Mouse (Mus musculus): Measurements from ENCODE around the gene Nup210. TPM values are rescaled to one million over a fixed set of nuclear protein-coding genes. Genes with fewer than 3 reads are reported as not detected.

Nup210 gene
- 1 to 10 TPM; 3.6 to 6.2 TPM for total RNA-seq (2021)
- long read RNA-seq, experiment 1, result 0 reads
- long read RNA-seq, experiment 2, result 0 reads

DNA sequence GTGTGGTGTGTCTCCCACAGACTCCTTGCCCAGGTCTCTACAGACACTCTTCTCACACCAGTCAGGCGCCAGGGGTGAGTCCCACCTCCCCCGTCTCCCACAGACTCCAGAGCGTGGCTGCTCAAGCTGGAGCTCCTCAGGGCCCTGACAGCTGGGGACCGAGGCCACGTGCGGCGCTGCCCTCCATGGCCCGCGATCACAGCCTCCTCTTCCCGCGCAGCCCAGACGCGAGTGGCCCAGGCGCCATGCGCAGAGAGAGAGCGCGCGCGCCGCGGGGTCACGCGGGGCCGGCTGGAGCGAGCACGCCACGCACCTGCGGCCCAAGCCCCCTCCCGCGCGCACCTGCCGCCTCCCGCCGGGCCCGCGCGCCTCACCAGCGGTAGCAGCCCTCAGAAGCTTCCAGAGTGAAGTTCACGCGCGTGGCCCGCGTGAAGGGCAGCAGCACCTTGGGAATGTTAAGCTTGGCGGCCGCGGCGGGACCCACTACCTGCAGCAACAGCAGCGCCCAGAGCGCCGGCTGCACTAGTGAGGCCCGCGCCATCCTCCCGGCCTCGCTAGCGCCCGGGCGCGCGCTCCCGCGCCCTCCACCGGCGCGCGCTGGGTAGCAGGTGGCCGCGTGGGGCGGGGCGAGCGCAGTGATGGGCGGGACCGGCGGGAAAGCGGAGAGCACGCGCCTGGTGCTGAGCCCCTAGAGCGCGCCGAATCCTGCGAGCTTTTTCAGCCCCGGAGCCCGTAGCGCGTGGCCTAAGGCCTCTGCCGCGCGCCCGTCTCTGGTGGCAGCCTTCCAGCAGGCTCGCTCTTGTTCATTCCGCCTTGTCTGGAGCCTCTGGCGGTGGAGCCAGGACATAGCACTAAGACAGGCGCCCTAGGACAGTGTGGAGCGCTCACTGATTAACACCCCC, at the start of gene Nup210:
Gene Nup210, minus strand, starts transcription at position 586 of the 902 bp plus-strand sequence.
- peak; percentile 95 to 97 for DNase-seq

DNA sequence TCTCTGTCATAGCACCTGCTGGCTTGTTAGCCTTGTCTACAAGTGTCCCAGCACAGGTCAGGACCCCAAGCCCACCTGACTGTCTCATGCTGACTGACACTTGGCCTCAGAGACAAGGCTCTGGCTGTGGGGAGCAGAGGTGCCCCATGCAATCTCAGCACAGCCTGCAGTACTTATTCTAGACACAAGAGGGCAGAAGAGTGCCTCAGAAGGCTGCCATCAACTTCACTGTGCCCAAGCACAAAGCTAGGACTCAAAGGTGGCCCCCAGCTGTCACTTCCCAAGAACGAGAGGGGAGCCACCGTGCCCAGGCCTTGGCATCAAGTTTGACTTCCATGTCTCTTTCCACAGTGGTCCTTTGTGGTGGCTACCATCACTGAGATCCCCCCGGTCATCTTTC, 48.6 kb upstream of the Nup210 start:
- DNase-seq, result peak; percentile 67 to 71

DNA sequence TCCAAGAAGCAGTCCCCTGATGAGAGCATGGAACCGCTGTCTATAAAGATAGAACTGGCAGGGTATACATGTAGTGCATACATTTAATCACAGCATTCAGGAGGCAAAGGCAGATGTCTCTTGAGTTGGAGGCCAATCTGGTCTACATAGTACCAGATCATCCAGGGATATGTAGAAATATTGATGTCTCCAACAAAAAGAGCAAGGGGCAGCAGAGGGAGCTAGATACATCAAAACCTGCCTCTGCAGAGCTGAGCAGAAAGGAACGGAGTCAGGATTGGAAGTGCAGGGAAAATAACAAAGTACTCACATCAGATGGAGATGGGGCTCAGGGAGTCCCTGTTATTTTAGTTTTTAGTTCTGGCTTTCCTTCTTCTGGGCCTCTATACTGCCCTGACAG, 48.0 kb upstream of the Nup210 start:
- no peak for DNase-seq

DNA sequence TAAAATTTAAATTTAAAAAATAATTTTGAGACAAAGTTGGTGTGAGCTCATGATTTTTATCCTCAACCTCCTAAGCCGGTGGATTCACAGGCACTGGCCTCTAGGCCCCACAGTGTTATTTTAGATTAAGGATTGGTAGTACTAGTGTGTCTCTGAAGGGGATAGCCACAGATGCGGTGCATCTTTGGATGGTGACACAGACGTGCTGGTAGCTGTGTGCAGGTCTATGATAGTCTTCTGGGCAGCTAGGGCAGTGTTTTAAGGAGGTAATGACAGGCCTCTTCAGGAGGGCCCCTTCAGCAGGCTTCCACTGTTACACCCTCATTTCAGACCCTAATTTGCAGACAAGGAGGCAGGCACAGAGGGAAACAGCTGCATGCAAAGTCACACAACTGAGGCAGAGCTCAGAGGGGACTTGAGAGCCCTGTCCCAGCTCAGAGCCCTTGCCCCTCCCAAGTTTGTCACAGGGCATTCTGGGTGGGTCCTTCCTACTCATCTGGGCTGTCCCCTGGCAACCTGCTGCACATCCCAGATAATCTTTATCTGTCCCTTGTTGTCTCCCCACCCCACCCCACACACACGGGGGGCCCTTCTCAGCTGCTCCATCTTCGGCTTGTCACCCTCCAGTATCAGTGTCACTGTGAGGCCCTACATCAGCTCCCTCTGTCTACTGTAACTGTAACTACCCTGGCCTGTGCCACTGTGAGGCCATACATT, 46.7 kb upstream of the Nup210 start:
- no peak for DNase-seq

DNA sequence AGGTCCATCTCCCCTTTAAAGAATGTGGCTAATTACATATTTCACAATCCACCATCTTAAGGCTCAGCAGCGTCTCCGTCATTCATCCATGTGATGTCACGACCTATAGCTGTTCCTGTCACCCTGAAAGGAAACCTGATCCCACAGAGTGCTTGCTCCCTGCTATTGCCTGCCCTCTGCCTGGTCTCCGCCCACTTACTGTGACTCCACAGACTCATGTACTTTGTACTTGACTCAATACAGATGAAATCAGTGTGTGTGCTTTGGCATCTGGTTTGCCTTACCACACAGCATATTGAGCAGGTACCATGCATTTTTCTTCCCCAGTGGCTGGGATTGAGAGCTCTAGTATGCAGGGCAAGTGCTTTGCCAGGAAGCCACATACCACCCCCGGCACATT, 45.7 kb upstream of the Nup210 start:
- DNase-seq, result no peak

DNA sequence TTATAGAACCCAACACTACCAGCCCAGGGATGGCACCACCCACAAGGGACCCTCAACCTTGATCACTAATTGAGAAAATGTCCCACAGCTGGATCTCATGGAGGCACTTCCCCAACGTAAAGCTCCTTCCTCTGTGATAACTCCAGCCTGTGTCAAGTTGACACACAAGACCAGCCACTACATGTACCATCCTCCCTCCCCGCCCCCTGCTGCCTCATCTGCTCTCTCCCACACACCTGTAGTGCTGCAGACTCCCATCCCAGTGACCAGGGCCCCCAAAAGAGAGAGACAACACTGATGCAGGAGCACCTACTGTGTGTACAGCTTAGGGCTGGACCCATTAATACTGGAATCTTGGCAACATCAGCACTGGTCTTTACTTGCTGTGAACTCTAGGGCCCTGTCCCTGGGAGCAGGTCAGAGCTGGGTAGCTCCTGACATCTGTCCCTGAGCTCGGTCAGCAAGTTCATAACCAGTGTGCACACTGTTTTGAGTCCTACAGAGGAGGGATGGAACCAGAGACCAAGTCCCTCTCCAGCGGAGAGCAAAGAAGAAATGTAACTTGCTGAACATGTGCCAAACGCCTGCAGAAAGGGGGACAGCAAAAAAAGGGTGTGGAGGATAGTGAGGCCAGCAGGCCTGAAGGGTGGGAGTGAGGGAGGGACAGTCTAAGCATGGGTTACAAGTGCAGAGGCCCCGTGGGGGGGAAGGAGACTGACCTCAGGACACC, 45.0 kb upstream of the Nup210 start:
- DNase-seq, result no peak

DNA sequence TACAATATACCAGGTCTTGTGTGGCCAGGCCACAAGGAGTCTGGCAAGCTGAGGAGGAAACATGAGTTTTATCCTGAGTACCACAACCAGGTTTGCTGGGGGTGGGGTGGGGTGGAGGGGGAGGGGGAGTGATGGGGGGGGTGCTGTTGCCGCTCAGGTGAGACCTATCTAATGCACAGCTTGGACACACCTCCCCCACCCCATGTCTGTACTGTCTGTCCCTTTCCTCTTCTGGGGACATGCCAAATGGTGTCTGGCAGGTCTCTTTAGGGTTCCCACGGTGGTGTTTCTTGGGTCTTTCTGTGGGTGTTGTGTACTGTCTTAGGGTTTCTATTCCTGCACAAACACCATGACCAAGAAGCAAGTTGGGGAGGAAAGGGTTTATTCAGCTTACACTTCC, 44.3 kb upstream of the Nup210 start:
- DNase-seq, result no peak

DNA sequence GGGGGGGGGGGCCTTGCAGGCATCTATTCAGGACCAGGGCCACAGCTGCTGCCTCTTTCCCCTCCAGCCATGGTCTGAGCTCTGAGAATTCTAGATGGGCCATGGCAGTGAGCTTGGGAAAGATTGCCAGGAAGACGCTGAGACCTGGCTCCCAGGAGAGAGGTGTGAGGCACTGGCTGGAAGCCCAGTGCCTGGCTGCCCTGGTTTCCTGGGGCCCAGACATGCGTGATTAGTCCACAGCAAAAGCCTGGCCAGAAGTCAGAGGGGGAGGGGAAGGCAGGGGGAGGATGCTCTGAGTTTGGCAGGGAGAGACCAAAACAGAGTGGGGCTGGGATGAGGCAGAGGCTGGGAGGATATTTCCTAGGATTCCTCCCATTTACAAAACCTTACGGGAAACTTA, 43.8 kb upstream of the Nup210 start:
- DNase-seq, result peak; percentile 41 to 71

DNA sequence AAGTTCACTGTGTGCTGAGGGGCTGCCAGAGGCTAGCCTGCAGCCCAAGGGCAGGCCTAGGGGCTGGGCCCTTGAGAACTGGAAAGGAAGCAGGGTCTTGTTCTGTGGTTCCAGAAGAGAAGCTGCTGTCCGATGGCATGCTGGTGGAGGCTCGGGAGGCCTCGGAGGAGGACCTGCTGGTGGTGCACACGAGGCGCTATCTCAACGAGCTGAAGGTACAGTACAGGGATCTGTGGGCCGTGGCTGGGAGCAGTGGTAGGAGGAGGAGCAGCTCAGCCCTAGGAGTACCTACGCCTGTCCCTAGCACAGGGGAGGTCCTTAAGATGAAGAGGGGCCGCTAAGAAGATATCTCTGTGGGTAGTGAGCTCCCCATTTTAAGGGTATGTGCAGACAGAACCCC, 42.4 kb upstream of the Nup210 start:
- no peak for DNase-seq

DNA sequence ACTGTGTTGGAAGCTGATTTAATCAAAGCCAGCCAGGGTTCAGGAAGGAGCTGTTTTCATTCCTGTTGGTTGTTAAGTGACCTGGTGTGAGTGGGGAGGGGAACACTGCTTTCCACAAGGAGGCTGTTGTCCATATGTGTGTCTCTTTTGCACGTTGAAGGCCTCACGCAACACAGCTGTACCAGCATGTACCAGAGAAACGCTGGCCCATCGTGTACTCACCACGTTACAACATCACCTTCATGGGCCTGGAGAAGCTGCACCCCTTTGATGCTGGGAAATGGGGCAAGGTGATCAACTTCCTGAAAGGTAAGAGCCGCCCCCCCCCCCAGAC, 40.6 kb upstream of the Nup210 start:
- DNase-seq, result no peak

DNA sequence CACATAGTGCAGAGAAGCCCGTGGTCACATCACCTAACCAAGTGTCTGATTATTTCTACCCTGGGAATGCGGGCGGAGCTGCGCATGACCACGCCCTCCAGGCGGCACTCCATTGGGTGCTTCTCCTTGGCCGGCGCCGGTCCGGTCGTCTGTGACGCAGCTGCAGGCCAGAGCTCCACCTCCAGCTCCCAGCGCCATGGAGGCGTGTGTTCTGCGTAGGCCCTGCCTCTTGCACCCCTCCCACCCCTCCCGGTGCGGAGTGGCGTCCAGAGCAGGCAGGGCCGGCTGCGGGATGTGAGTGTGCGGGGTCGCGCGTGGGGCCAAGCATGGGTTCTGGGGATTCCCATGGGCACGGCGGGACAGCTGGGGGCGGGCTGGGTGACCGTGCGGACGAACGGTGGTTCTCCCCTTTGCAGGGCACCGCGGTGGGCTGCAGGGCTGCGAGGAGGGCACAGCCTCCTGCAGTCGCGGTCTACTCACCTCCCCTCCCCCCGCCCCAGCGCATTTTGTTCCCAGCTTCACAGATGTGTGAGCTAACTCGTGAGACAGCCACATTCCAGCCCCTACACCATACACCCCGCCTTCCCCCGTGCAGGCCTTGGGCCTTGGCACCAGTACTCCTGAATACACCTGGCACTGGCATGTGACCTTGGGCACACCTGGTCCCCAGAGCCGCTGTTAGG, 40.1 kb upstream of the Nup210 start, which contains the start of gene Hdac11:
Gene Hdac11, plus strand, starts transcription at position 112 of the 683 bp plus-strand sequence.
- peak; percentile 93 to 95 for DNase-seq

DNA sequence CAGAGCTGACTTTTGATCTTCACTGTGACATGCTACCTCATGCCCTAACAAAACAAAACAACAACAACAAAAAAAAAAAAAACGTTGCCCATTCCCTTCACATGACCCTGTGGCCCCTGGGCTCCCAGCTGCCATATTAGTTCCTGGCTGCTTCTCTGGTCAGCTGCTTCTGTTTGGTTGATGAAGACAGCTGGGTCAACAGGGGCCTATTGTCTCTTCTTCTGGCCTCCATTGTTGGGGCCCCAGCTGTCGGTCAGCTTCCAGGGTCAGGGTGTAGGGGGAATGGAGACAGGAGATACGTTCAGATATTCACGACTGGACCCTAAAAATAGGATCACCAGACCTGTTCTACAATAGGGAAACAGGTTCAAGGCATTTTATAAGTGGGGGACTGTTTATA, 39.4 kb upstream of the Nup210 start:
- no peak for DNase-seq

DNA sequence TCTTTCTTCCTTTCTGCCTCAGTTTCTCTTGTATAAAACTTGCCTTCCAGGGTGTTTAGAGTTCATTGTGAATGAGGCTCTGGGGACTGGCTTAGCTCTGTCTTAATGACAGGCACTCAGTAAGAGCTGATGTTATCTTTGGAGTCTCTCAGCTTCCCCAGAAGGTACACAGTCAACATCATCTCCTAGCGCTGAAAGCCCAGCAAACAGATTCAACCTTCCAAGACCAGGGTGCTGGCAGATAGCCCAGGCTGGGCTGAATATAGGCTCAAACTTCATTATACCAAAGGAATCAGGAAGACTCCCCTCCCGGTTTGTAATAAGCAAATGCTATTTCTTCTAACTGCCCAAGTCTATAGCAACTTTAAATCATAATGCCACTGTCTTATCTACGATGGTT, 38.7 kb upstream of the Nup210 start:
- no peak for DNase-seq

DNA sequence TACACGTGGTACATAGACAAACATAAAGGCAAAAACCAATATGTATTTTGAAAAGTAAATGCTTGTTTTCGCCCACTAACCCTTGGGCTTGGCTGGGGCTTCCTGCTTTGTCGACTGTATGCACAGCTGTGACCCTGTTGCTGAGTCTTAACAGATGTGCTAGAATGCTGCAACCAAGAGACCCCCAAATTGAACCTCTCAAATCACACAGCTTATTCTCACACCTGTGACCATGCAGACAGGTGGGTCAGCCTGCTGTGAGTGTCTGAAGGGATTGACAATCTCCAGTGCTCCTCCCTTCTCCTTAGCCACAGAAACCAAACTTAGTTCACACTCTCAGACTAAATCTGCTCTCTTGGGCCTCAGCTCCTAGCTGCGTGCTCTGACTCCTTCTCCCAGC, 38.1 kb upstream of the Nup210 start:
- DNase-seq, result no peak

DNA sequence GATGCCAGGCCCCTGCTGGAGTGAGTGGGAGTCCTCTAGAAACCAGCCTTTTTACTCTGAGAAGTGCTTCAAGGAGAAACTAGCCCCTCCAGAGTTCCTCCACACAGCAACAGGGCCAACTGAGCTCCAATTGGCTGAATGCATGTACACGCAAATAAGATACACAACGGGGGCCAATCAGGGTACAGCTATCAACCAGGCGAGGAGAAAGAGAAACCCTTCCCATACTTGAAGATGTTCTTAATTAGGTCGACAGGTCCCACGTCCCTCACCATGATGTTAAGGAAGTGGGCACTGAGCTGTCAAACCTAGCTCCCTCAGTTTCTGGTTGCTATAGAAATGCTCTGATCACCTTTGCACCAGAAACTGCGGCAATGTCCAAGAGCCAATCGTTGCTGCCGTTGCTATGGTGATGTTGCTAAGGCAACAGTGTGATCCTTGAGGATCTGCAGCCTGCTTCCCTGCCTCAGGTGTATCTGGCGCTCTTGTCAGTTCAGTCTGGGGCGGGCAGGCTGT, 37.0 kb upstream of the Nup210 start:
- peak in 1 of 2 experiments; percentile 25 for DNase-seq

DNA sequence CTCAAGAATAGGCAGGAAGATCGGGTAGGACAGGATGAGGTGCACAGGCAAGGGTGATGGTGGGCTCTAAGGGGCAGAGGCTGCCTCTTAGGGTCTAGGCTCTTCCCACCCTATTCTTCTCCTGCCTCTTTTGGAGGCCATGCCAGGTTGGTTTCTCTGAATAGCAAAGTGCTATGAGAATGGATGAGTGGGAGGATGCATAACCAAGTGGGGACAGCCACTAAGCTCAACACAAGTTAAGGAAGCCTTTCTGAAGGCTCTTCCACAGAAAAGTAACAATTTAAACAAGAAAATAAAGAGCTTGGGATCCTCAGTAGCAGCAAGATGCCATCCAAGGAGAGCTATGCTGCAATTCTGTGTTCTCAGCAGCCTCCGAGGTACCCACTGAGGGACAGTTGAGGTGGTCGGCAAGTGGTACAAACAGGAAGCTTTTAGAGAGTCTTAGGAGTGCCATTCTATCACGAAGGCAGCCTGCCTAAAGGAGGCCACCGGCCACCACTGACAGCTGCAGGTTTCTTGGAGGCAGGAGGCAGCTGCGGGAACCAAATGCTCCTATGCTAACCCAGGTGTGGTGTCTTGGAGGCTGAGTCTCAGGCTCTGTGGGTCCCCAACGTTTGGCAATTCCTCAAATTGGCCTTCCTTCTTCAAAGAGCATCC, 36.4 kb upstream of the Nup210 start:
- DNase-seq, result no peak

DNA sequence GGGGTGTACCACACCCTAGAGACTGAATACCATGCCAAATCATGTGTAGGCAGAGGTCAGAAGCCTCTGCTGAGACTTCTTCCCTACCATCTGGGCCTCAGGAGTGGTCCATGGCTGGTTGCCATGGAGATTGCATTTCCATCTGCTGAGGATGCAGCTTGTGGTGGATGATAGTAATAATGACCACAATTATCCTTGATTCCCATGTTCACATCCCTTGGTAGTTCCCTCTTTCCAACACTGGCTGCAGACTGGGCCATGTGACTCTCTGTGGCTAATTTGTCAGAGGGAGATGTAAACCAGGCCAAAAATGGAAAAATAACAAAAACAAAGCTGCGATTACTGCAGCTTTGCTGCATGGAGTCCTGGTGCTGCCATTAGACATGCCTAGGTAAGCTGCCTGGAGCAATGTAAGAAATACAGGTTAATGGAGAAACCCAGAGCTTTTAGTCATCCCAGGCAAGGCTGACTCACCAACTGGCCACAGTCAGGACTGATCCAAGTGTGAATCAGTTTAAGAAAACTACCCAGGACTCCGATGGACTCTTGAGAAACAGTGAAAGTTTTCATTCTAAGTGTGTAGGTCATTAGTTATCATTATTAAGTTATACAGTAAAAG, 30.6 kb upstream of the Nup210 start:
- peak; percentile 27 to 28 for DNase-seq

DNA sequence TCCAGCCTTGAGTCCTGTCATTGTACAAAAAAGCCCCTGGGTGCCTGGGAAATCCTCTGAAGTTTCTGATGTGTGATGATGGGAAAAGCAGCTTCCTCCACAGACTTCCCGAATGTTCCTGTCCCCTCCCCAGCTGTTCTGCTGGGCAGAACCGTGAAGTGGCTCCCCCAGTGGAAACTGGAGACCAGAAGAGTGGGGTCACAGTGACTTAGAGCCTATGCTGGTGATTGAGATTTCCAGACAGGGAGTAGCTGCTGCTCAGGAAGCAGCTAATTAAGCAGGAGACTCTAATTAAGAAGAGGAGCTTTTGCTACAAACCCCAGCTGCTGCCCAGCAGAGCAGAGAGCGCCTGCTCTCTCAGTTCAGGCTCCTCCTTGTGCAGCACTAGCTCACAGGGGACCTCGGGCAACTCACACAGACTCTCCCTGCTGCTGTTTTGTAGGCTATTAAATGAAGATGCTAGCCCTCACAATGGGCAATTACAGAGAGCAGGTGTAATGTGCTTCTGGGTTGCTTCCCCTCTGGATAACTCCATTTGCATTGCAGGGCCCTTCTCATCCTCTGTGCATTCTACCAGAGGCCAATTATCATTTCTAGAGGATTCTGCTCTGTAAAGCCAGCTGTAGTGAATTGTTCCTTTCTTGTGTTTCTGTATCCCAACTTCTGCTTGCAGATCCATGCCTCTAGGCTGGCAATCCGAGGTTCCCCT, 30.0 kb upstream of the Nup210 start:
- DNase-seq, result no peak

DNA sequence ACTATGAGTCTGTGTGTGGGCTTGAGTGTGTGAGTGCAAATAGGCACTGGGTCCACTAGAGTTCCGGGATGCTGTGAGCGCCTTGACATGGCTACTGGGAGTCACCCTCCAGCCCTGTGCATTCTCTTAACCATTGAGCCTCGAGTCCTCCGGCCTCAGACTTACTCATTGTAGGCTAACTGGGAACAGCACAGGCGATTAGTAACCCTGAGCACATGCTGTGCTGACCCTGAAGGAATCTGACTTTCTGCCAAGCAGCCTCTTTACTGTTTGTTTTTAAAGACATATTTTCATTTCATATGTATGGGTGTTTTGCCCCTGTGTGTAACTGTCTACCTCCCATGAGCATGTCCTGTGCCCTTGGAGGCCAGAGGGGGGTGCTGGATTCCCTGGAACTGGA, 28.9 kb upstream of the Nup210 start:
- peak; percentile 24 to 64 for DNase-seq

DNA sequence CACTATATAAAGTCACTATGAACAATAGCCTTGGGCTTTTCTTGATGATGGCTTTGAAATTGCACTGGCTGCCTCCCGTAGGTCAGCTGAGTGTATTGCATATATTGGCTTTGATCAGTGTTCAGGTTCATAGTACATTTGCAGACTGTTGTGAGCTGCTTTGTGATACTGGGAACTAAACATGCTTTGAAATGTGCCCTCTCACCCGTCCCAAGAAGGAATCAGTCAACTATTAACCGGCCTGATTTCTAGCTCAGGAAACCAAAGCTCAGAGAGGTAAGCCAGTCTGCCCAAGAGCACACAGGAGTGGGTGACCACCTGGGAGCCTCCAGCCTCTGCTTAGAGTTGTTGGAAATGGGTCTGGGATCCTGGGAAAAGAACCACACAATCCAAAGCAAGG, 28.4 kb upstream of the Nup210 start:
- no peak for DNase-seq
